Mouse (Mus musculus) testis, postnatal 14 days (tissue): ENCODE results near the gene Phospho1.
A peak's percentile ranks its signal among the peaks of the same experiment; 100 is the strongest.

Experiments used
- DNase-seq: peaks from one replicate; pipeline ENCODE4 v3.0.0; 2021; ENCODE audit warnings: low spot score

Phospho1 gene

GRCm38 (mm10) chr11:95834143-95834667 is 9.9 kb downstream of the Phospho1 start:
- peak; percentile 54 for DNase-seq

- no peak for DNase-seq
These were observed 10.7 kb downstream of the Phospho1 start for GRCm38 (mm10) chr11:95834742-95835710.

- no peak for DNase-seq
These were observed 11.5 kb downstream of the Phospho1 start for GRCm38 (mm10) chr11:95835832-95836231.

GRCm38 (mm10) chr11:95836433-95836832 is 12.1 kb downstream of the Phospho1 start:
- no peak for DNase-seq

- DNase-seq, result peak; percentile 54
These were observed 12.8 kb downstream of the Phospho1 start, which contains the start of gene Gngt2 for GRCm38 (mm10) chr11:95837059-95837458. Gngt2 (plus strand) TSS chr11:95837216.

- no peak for DNase-seq
These were observed 14.3 kb downstream of the Phospho1 start for GRCm38 (mm10) chr11:95838598-95838997.

GRCm38 (mm10) chr11:95838999-95839868 is 14.9 kb downstream of the Phospho1 start:
- no peak for DNase-seq

- no peak for DNase-seq
These were observed 16.6 kb downstream of the Phospho1 start for GRCm38 (mm10) chr11:95840694-95841497.

- no peak for DNase-seq
These were observed 17.2 kb downstream of the Phospho1 start for GRCm38 (mm10) chr11:95841498-95841830.

GRCm38 (mm10) chr11:95842074-95842681 is 17.9 kb downstream of the Phospho1 start, which contains the start of gene Abi3:
Abi3 (minus strand) TSS chr11:95842476.
- DNase-seq, result no peak

GRCm38 (mm10) chr11:95842953-95843352 is 18.7 kb downstream of the Phospho1 start:
- no peak for DNase-seq

- no peak for DNase-seq
These were observed 19.2 kb downstream of the Phospho1 start for GRCm38 (mm10) chr11:95843421-95843950.

GRCm38 (mm10) chr11:95844935-95845334 is 20.6 kb downstream of the Phospho1 start:
- no peak for DNase-seq

GRCm38 (mm10) chr11:95850898-95851297 is 26.6 kb downstream of the Phospho1 start:
- no peak for DNase-seq

- no peak for DNase-seq
These were observed 29.4 kb downstream of the Phospho1 start for GRCm38 (mm10) chr11:95853684-95854083.

GRCm38 (mm10) chr11:95857306-95857705 is 33.0 kb downstream of the Phospho1 start:
- DNase-seq, result no peak

GRCm38 (mm10) chr11:95857716-95858527 is 33.6 kb downstream of the Phospho1 start:
- DNase-seq, result peak; percentile 26

- peak; percentile 97 for DNase-seq
These were observed 34.5 kb downstream of the Phospho1 start for GRCm38 (mm10) chr11:95858528-95859467.

GRCm38 (mm10) chr11:95859468-95859855 is 35.2 kb downstream of the Phospho1 start:
- peak; percentile 77 for DNase-seq
